Mouse (Mus musculus): ENCODE measurements around the gene Fmr1. TPM values are rescaled to one million over a fixed set of nuclear protein-coding genes. Genes with fewer than 3 reads are reported as not detected.
"Not testable (repeated sequence)": the region's sequence is repeated elsewhere in the genome, so short reads cannot be mapped to it uniquely, and the experiment has no call there.

Fmr1 gene
- 10 to 100 TPM; 10.6 to 11.6 TPM for total RNA-seq (2021)

DNA sequence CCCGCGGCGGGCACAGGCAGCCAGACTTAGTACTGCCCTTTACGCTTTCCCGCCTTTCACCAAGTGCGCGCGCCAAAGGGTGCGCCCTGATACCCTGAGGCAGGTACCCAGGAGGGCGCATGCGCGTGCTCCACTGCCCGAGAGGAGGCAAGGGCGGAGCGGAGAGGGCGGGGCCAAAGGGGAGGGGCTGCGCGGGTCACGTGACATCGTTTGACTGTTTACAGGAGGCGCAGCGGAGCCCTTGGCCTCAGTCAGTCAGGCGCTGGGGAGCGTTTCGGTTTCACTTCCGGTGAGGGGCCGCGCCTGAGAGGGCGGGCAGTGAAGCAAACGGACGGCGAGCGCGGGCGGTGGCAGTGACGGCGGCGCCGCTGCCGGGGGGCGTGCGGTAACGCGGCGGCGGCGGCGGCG, at the start of gene Fmr1:
Fmr1 (plus strand) TSS at position 209 of the 408 bp plus-strand sequence.
- intact Hi-C loops (cut with DNase I): no loop called here
- DNase-seq (ENCODE audit: low spot score): peak; percentile 95

- DNase-seq (ENCODE audit: low spot score): no peak
- intact Hi-C loops (cut with DNase I): no loop called here
Measured at GRCm38 (mm10) chrX:68641603-68642002, 36.7 kb upstream of the Fmr1 start.

DNA sequence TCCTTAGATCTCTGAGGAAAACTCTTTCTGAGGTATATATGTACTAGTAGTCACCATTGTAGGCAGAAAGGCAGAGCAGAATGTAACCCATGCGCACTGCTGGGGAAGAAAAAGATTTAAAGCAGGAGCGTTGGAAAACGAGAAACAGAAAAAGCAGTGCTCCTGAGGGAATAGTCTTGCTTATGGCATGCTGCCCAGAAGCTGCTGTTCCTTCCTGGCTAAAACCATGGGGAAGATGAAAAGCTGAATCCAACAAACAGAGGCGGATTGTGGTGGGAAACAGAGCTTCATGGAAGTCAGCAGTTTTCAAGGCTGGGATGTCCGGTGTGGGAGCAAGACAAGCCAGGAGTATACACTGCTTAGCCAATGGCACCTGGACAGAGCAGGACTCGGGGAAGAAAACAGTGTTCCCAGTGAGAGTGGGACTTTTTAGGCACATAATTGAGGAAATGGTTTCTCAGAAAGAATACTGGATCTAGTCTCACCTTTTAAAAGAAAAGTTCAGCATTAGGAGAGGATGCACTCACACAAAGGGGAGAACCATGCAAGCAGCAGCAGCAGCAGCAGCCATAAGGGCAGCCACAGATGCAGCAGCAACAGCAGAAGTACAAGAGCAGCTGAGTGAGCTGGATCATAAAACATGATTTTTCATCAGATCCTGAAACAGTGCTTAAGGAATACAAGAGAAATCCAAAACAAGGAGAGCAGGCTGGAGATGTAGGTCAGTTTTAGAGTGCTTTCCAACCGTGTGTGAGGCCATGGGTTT, 33.0 kb upstream of the Fmr1 start:
- intact Hi-C loops (cut with DNase I): no loop called here
- DNase-seq (ENCODE audit: low spot score): no peak

GRCm38 (mm10) chrX:68677508-68677907, 833 bp upstream of the Fmr1 start:
- intact Hi-C loops (cut with DNase I): no loop called here
- DNase-seq (ENCODE audit: low spot score): no peak

GRCm38 (mm10) chrX:68678815-68679486, 610 bp downstream of the Fmr1 start:
- no peak for DNase-seq (ENCODE audit: low spot score)
- intact Hi-C loops (cut with DNase I): no loop called here

- no peak for DNase-seq (ENCODE audit: low spot score)
- intact Hi-C loops (cut with DNase I): no loop called here
Measured at GRCm38 (mm10) chrX:68684706-68685105, 6.4 kb downstream of the Fmr1 start.

GRCm38 (mm10) chrX:68691936-68692335, 13.6 kb downstream of the Fmr1 start:
- intact Hi-C loops (cut with DNase I); DNase-seq (ENCODE audit: low spot score): not testable (repeated sequence)

DNA sequence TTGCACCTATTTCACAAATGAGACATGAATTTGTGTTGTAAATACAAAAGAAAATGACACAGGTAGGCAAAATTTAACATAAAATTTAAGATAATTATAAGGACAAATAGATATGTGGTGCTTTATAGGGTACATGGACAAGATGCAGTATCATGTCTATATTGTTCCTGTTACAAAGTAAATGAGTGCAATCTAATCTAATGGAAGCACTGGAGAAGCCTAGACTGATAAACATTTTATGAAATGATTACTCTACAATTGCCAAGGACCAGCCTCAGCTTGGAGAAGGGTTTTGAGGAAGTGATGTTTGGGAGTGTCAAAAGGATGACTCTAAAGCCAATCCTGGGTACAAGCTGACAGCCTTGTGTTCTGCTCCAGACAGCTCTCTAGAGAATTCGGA, 58.6 kb downstream of the Fmr1 start:
- no peak for DNase-seq (ENCODE audit: low spot score)
- intact Hi-C loops (cut with DNase I): no loop called here

DNA sequence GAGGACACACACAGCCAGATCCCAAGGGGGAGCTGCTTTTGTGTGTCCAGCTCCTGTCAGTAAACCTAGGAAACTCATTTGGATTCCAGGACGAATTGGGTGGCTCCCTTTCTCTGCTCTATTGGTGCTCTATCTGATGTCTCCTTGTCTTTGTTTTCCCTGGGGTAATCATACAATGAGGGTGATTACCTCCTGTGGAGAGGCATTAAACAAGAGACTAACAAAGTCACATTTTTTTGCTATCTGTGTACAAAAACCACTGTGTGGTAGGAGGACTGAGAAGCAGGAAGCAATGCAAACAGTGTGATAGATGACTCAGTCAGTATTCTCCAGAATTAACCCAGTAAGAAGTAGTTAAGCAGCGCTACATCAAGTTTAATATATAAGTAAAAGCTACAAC, 61.7 kb downstream of the Fmr1 start:
- intact Hi-C loops (cut with DNase I): no loop called here
- DNase-seq (ENCODE audit: low spot score): no peak

GRCm38 (mm10) chrX:68761606-68762005, 83.3 kb downstream of the Fmr1 start, which contains the start of gene Fmr1nb:
Fmr1nb (plus strand) TSS chrX:68761839.
- intact Hi-C loops (cut with DNase I): no loop called here
- no peak for DNase-seq (ENCODE audit: low spot score)

Other genes with a start within 250 kb of the Fmr1 start
- gene Fmr1nb, start 83.3 kb downstream of the Fmr1 start, total RNA-seq (2021): 1 to 10 TPM; 1.1 to 2.3 TPM
- 1 to 10 TPM; 1.3 to 2.1 TPM for gene Gm14698, start 142.6 kb downstream of the Fmr1 start, total RNA-seq (2021)
- gene Gm6812, start 214.5 kb downstream of the Fmr1 start, total RNA-seq (2021): not detected

All from heart, postnatal 25 days (tissue).